Mouse (Mus musculus): ENCODE data around the gene Pik3cg.
A peak's percentile ranks its signal among the peaks of the same experiment; 100 is the strongest.

The Pik3cg gene

GRCm38 (mm10) chr12:32200387-32201069 lies 7.9 kb downstream of the Pik3cg start:
- DNase-seq = no peak

DNA sequence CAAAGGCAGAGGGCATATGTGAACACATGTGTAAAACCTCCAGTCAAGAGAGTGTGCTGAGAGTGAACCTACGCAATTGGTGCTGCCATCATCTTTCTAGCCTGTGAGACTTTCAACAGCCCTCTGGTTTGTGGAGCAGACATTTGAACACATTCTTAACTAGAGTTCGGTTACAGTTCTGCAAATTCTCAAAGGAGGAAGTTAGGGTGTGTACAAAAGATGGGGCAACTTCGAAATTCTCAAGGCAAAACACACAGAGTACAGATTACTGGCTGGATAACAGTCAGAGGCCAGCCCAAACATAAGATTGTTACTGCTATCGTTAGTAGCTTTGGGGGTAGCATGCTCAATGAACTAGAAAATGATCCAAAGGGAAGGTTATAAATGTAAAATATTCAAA lies 9.0 kb downstream of the Pik3cg start:
- DNase-seq = no peak

DNA sequence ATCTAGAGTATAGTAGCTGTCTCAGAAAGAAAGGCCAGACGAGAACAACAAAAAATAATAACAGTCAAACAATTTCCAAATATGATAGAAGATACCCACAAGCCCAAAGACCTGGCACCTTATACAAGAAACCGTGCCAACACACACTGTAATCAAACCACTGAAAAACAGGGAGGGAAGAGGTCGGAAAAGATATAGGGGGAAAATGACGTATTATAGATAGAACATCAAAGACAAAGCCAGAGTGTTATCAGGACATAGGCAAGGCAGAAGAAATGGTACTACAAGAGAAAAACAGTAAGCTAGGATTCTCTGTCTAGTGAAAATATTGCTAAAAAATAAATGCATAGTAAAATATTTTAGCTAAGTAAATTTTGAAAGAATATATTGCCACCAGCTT lies 10.4 kb downstream of the Pik3cg start:
- no peak for DNase-seq

DNA sequence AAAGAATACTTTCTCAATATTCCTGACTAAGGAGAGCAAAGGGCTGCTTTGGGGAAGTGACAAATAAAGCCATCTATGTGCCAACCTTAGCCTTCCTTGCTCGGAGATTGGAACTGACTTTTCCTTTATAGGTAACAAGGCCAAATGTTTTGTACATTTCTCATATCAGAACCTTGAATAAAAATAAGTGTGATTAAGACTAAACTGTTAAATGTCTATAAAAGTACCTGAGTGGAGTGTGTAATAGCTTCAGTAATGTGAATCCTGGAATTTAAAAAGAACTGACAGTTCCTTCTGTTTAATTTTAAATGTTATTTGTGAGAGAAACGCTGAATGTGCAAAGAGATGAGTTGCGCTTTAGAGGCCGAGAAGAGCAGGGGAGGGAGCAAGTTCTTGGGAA lies 13.5 kb downstream of the Pik3cg start:
- DNase-seq = no peak

DNA sequence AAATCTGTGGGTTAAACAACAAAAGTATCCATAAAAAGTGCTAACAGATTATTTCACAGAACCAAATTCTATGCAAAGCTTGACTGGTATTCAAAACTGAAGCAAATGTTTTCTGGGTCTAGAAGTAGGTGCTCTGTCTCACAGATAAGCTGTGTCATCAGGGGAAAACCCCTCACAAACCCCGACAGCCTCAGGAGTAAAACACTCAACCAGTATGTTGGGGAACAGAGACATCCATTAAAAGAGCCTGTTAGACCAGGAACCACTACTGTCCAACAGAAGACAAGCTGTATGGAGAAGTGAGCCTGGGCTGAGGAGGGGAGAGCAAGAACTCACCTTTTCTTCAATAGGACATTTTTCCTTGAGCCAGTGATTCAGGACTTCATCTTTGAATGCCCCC lies 14.1 kb downstream of the Pik3cg start:
- DNase-seq = no peak

DNA sequence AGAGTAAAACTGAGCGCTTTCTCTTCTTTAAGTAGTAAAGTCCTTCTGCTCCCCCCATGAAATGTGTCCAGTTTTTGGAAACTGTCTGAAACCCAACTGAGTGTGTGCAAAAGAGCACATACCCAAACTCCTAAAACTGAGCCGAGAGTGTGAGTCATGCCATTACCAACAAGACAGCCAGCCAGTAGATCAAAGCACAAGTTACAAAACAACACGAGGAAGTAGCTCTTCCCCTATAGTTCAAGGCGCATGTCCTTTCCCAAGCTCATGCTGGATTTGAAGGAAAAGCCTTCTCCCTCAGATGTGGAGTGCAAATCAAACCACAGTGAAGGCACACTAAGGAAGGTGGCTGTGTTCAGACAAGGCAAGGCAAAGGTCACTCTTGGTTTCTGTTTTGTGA lies 17.5 kb downstream of the Pik3cg start:
- DNase-seq = no peak

DNA sequence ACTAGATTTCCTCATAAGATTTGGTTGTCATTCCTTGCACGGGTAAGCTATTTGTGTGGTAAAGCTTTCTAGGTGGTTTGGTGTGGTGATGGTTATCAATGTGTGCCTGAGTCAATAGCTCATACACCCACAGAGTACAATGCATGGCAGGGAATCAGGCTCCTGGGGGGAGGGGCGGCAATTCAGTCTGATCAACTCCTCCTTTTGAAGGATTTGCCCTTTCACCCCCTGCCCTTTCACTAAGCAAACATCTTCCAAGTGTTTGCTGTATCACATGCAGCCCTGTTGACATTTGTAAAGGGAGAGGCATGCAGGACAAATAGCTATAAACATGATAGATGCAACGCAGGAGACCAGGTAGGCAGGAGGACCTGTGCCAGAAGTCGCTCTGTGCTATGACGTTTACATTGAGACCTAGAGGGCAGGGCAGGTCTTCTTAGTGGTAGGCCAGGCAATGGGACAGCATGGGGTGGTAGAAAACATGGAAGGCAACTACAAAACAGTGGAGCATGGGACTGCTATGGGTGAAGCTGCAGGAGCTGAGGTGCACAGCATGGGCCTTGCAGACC lies 20.7 kb downstream of the Pik3cg start:
- no peak for DNase-seq

DNA sequence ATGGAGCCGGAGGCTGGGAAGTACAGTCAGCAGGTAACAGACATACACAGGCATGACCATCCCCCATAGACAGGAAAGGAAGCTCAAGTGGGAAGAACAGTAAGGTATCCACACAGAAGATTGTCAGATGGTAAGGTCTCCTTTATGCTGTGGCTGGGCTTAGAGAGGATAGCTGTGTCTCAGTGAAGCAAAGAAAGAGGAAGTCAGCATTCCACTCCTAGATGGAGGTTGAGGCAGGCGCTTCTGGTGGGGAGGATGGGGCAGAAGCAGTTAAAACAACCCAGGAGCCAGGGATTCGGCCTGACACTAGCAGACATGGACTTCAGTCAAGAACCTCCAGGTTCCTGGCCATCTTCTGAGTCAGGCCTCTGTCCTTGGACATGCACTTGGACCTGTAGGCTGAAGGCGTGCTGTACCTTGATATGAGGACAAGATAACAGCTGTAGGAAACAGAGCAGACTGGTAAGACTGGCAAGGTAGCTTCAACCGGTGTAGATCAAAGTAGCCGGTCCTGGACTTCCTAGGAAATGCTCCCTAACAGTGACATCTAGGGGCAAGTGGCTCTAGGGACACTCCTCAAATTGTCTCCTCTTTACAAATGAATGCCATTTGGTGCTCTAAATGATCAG lies 21.7 kb downstream of the Pik3cg start:
- no peak for DNase-seq

GRCm38 (mm10) chr12:32184874-32185273 lies 23.6 kb downstream of the Pik3cg start:
- DNase-seq = no peak

GRCm38 (mm10) chr12:32183584-32183983 lies 24.9 kb downstream of the Pik3cg start:
- DNase-seq = no peak

DNA sequence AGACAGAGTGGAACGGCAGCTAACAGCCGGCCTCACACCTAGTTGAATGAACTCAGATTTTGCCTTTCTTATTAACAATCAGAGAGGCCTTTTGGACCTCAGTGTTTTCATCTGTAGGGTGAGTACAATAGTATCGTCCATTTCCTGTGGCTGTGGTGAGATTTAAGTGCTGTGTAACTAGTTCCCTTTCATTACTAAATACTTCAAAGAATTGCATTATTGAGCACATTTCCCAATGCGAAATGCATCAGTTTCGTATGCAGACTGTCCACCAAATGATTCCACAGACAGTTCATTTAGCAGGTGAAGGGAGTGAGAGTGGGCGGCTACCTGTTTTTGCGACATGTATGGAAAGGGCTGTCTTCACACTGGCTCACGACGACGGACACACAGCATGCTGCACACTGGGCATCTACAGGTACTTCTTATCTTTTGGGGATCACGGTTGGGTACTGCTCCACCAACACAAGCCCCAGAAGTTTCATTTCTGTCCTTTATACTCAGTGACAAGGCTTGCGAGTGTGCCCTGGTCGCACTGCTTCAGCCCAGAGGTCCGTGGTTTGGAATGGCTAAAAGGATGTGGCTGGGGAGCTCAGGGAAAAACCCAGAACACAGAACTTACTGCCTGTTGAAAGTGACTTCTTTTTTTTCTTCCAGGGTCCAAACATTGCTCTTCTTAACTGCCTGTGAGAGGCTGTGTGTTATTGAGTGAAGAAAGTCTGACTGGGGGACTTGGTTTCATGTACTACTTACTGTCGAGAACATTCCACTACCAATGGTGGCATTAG lies 25.6 kb downstream of the Pik3cg start:
- DNase-seq = no peak

GRCm38 (mm10) chr12:32181885-32182284 lies 26.6 kb downstream of the Pik3cg start:
- DNase-seq = no peak

DNA sequence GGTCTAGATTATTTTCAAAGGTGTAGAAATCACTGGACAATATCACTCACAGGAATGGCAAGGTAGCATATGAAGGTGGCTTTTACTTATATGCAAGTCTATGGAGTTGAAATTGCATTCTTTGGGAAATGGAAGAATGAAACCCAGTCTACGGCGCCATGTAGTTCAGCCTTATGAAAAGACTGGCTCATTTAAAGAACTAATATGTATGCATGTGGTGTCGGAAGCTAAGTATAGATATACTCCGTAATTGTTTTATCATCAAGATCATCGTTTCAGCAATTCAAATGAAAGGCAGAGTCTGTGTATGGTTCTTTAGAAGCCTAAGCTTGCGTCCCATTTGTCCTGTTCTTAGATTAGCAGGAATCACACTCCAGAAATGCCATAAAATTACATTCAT lies 34.0 kb downstream of the Pik3cg start:
- no peak for DNase-seq

DNA sequence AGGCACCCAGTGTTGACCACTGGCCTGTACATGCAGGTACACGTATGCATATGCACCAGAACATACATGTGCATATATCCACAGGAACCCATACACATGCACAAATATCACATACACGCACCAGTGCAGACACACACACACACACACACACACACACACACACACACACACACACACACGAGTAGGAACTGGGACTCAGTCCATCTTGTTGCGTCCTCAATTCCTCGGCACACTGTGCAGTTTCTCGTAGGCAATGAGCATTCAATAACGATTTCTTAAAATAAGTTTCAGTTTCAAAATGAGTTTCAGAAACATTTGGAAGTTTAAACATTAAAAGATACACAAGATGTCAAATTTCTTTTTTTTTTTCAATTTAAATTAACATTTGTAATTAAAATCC lies 35.6 kb downstream of the Pik3cg start:
- DNase-seq = no peak

DNA sequence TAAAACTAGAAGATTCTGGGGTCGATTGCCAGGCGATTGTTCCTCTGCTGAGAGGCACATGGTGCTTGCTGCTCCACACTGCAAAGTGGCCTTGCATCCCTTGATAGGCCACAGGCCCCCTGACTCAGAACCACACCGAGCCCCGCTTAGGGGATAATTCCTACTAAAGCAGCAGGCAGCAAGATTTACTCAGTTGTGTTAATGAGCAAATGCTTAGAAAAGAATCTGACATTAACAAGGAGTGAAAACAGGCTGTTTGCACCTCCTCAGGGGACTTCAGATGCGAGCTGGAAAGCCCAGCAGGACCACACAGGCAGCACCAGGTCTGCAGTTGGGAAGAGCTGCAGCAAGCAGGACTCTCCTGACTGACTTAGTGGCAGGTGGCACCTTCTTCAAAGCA lies 39.3 kb downstream of the Pik3cg start:
- no peak for DNase-seq

- no peak for DNase-seq
Observed at GRCm38 (mm10) chr12:32168751-32169150, 39.7 kb downstream of the Pik3cg start.

DNA sequence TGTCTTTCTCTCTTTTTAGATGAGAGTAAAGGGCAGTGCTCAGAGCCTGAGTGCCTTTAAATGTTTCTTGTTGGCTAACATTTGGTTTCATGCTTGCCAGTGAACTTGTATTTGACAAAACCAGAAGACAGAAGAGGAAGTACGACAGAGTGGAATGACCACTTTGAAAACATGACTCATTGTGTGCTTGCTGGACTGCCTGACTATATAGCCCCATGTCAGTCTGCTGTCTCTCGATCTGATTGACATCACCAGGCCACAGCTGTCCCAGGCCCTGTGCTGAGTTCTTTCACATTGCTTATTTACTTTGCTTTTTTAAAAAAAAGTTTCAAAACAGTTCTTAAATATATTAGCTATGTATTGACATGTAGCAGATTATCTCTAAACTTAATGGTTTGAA lies 44.8 kb downstream of the Pik3cg start:
- DNase-seq = no peak

GRCm38 (mm10) chr12:32158757-32159156 lies 49.7 kb downstream of the Pik3cg start:
- no peak for DNase-seq

DNA sequence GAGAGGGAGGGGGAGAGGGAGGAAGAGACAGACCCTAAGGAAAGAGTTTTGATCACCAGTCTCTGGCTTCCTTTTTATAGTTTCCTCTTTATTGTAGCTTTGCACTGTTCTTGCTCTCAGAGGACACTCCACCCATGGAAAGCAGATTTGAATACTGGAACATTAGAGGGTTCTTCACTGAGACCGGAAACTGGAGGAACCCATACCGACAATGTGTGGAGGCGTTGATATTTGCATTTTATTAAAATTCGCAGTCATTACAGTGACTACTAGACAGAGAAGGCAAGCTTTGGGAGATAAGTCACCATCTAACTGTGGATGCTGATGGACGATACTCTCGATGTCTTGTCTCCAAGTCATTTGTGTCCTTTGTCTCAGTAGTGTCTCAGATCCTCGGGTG lies 61.9 kb downstream of the Pik3cg start:
- no peak for DNase-seq

- DNase-seq = no peak
Observed at GRCm38 (mm10) chr12:32145651-32146050, 62.8 kb downstream of the Pik3cg start.

DNA sequence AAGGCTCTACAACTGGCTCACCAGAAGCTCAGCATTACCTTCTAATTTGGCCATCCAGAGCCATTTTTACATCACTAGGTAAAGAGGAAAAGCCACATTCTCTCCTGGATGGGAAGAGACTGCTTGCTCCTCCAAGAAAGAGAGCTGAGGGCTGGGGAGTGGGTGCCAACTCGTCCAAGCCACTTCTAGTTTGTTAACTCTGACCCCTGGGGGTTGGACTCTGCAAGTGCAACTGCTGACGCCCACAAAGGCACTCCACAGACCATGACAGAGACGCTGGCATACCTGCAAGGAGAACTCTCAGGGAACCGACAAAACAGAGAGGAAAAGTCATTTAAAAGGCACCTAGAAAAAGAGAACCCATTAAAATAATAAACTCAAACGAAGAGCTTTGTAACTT lies 63.9 kb downstream of the Pik3cg start:
- peak; percentile 3 for DNase-seq

DNA sequence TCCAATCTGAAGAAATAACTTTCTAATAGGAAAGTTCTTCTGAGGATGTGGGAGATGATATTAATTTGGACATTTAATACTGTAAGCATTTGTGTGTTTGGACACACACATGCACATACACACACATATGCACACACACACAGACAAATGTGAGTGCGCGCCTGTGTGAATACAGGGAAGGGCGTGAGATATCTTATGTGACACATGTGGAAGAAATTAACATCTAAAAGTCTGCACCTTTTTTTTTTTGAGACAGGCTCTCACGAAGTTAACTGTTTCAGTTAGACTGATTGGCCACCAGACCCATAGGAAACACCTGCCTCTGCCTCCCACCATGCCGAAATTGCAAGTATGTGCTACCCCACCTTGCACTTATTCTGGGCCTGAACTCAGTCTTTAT lies 64.7 kb downstream of the Pik3cg start:
- no peak for DNase-seq

DNA sequence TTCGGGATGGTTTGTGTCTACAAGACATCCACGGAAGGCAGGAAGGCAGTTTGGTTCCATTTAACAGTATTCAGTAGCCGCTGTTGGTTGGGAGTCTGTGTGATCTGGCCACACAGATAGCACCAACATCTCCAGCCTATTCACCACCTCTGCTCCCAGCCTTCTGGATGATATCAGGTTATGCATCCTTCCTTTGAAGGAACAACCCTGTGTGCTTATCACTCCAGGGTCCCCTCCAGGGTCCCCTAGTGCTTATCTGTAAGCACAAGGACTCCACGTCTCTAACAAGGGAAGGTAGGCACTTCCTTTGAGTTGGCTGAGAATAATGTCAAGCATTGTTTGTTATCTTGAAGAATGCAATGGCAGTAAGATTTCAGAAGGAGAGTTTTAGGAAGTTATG lies 65.3 kb downstream of the Pik3cg start:
- DNase-seq = no peak

DNA sequence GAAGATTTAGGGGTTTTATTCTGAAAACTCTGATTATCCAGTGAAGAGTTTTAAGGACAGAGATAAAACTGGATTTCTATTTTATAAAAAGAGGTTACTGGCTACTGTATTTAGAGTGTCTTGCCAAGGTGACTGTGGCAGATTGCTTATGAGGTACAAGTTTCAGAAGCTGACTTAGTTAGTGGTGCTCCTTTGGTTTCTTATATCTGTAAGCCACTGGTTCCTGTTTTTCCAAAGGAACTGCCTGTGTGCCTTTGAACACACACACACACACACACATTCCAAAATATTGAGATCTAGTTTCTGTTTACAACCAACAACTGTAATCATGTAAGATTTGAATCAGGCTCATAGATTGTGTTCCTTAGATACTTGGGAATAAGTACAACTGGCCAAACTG lies 66.7 kb downstream of the Pik3cg start:
- no peak for DNase-seq
